Mouse (Mus musculus) ovary, postnatal 36 days (tissue): Measurements from ENCODE around the gene Lsm8.
"Not testable (repeated sequence)": the region's sequence is repeated elsewhere in the genome, so short reads cannot be mapped to it uniquely, and the experiment has no call there.

Experiments
- DNase-seq: peaks from one replicate; pipeline ENCODE4 v3.0.0; 2022; ENCODE audit warnings: low spot score, mixed read lengths

Gene Lsm8

GRCm38 (mm10) chr6:18848051-18848701 is at the start of gene Lsm8:
TSS of gene Lsm8 (plus strand) at chr6:18848579.
- DNase-seq, result peak; percentile 97

- no peak for DNase-seq
Measured at GRCm38 (mm10) chr6:18800869-18801511, 47.4 kb upstream of the Lsm8 start.

GRCm38 (mm10) chr6:18812623-18813022 is 35.8 kb upstream of the Lsm8 start:
- DNase-seq, result no peak

- no peak for DNase-seq
Measured at GRCm38 (mm10) chr6:18815606-18816005, 32.8 kb upstream of the Lsm8 start.

DNA sequence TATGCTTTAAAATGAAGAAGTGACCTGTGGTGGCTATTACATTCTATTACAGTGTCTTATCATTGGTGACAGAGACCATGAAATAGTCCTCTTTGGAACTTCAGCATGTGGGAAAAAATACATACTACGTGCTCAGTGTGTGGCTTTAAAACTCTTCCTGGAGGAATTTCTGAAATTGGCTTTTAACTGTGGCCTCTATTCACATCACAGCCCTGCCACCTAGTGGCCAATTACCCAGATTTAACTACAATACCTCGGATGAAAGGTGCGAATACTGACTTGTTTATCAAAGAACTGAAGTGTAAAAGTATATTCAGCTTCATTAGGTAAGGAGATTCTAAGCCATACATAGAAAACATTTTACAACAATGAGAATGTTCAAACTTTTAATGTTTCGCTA is 29.0 kb upstream of the Lsm8 start:
- DNase-seq, result peak; percentile 20

GRCm38 (mm10) chr6:18820246-18820645 is 28.1 kb upstream of the Lsm8 start:
- DNase-seq, result no peak

DNA sequence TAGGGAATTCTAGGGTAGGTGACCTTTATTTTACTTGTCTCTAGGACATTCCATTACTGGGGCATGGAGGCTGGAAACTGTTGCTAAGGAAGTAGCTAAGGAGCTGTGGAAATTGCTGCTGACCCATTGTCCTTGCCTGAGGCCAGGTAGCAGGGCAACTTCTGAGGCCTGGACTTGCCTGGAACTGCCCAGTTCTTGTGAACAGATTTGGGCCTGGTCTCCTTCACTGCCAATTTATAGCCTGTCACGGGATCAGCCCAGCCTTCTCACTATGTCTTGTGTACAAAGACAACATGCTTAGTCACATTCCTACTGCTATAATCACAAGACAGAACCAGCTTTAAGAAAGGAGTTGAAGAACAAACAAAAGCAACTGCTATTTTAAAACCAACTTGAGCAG is 25.6 kb upstream of the Lsm8 start:
- DNase-seq, result no peak

- no peak for DNase-seq
Measured at GRCm38 (mm10) chr6:18832958-18833357, 15.4 kb upstream of the Lsm8 start.

- DNase-seq, result not testable (repeated sequence)
Measured at GRCm38 (mm10) chr6:18844529-18844928, 3.9 kb upstream of the Lsm8 start.

DNA sequence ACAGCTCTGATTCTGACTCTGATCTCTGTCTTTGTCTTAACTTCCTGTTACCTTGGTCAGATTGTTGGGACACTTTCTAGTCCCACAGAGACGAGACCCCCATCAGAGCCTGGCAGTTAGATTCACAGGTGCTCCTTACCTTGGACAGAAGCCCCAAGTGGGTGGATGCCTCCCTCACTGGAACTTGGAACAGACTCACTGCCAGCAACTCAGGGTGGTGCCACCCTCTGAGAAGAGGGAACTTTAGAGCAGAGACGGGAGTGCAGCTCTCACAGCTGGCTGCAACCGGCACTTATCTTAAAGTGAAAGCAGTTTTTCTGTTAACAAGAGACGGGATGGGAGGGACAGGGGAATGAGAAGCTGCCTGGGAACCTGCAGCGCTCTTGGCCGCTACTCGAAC is 2.8 kb upstream of the Lsm8 start:
- not testable (repeated sequence) for DNase-seq

GRCm38 (mm10) chr6:18848702-18849061 is 303 bp downstream of the Lsm8 start:
- no peak for DNase-seq

- DNase-seq, result no peak
Measured at GRCm38 (mm10) chr6:18855323-18855722, 6.9 kb downstream of the Lsm8 start.

DNA sequence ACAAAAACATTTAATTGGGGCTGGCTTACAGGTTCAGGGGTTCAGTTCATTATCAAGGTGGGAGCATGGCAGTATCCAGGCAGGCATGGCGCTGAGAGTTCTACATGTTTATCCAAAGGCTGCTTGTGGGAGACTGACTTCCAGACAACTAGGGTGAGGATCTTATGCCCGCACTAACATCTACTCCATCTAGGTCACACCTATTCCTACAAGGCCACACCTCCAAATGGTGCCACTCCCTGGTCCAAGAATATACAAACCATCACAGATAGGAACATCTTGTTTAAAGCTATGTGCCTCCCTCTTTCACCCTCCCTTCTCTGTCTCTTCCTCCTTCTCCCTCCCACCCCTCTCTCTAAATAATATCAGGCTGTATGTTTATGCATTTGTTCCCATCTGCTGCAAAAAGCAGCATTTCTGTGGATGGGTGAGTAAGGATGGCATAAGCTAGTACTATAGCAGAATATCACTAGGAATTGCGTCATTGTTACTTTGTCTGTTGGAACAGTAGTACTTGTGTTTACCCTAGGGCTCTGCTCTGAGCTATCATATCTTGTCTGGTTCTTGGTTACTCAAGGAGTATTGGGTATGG is 8.2 kb downstream of the Lsm8 start:
- DNase-seq, result no peak

DNA sequence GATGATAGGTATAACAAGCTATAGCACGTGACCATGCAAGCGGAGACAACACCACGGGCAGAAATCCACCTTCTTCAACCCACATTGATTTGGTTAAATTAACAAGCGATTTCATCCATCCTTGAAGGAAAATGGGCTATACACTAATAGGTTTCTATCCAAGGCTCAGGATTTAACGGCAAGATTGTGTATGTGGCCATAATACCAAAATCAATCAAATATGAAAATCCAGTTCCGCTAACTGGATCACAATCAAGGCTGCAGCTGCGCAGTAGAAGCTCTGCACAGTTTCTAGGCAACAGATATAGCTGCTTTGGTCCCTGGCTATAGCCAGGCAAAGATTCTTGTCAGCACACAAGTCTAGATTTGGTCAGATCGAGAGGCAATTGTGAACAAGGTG is 17.6 kb downstream of the Lsm8 start, which contains the start of gene Ankrd7:
Ankrd7 (plus strand) TSS at position 301 of the 400 bp plus-strand sequence.
- DNase-seq, result no peak

DNA sequence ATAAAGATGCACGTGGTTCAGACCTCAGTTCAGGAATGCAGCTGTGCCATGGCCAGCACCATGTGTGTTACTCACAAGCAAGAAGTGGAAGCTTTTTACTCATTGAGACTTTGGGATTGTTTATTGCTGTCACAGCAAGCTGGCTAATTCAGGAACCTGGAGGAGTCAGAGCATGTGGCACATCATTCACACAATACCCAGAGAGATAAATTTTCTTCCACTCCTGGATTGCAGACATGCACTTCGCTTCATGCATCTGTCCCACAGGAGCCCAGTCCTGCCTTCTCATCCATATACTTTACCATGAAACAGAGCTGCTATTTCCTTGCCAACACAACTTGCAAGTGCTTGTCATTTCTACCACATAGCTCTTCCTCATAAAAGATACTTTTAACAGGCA is 40.7 kb downstream of the Lsm8 start:
- no peak for DNase-seq

DNA sequence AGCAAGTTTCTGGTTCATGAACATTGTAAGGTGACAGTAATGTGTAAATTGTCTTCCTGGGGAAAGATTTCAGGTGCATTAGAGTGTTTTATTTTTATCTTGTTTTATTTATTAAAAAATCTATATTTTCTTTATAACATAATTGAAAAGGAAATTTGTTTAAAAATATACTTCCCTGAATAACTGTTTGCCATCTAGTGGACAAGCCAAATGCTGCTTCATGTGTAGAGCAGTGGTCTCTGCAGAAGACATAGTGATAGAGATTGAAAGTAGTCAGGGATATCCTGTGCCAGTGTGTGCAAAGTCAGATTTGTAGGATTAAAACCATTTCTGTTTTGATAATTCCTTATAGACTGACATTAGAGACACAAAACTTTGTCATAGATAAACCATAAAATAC is 45.8 kb downstream of the Lsm8 start:
- DNase-seq, result no peak
